Mouse (Mus musculus) lung, adult 2 months (tissue): ENCODE data around the gene Mlh3. TPM values are rescaled to one million over a fixed set of nuclear protein-coding genes. Genes with fewer than 3 reads are reported as not detected.

Experiments used
- DNase-seq: peaks from one replicate; pipeline ENCODE4 v3.0.0; 2022
- H3K4me1 ChIP-seq: fragments of 200-500 bp; 2 replicates; pipeline ENCODE4 v1.6.1; 2011; ENCODE audit warnings: low read length; ENCODE audit not compliant: control insufficient read depth, insufficient read depth
- H3K4me3 ChIP-seq: fragments of 200-500 bp; replicated peaks from 2 replicates; pipeline ENCODE3; 2011; ENCODE audit warnings: low read depth, mild to moderate bottlenecking, control low read depth, low read length; ENCODE audit errors: extremely low read depth
- CTCF ChIP-seq: fragments of 200-500 bp; IDR thresholded peaks from 2 replicates; pipeline ENCODE4 v1.5.1; 2011; ENCODE audit warnings: mild to moderate bottlenecking, low read length, control low read depth; ENCODE audit not compliant: insufficient read depth
- POLR2A ChIP-seq: fragments of 200-500 bp; IDR thresholded peaks from 2 replicates; pipeline ENCODE4 v1.6.1; 2011; ENCODE audit warnings: low read depth, mild to moderate bottlenecking, control low read depth, low read length, borderline replicate concordance; ENCODE audit errors: extremely low read depth
- WGBS: fragments of 180-500 bp; shearing (Covaris S2); methylation state at CpG from one replicate; pipeline ENCODE4 v1.1.7; 2018; 5-methylcytosine and 5-hydroxymethylcytosine counted together
- polyA plus RNA-seq: library from polyadenylated mRNA; depleted of rRNA; stranded (reverse); fragments of >200 nt; gene quantifications from 2 replicates; pipeline ENCODE4 v1.2.3, GENCODE M21; 2012

Gene Mlh3
- polyA plus RNA-seq, 1 experiment, result 5.5 TPM

DNA sequence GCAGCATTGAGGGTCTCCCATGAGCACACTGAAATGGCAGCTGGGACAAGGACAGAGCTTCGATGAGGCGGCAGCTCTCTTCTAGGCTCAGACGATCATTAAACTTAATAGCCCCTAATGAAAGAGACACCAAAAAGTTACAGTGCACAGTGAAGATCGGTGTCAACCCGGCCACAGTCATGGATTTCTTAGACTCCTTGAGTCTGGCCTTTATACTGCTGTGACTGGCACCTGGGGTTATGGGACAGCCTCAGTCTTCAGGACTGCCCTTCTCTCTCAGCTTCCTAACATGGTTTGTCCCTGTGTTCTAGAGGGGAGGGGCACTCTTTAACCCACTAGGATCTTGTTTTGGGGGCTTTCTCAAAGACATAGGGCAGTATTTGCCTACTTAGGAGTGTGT lies 32.8 kb downstream of the Mlh3 start:
- no peaks in the 10 kb centered on the region for H3K4me1 ChIP-seq
- no peak for TF ChIP-seq POLR2A
- TF ChIP-seq CTCF, result no peak
- H3K4me3 ChIP-seq, result no peak overlapping the region
- WGBS, result 96% methylated on average over 5 of the region's 5 CpGs
- no peak for DNase-seq

DNA sequence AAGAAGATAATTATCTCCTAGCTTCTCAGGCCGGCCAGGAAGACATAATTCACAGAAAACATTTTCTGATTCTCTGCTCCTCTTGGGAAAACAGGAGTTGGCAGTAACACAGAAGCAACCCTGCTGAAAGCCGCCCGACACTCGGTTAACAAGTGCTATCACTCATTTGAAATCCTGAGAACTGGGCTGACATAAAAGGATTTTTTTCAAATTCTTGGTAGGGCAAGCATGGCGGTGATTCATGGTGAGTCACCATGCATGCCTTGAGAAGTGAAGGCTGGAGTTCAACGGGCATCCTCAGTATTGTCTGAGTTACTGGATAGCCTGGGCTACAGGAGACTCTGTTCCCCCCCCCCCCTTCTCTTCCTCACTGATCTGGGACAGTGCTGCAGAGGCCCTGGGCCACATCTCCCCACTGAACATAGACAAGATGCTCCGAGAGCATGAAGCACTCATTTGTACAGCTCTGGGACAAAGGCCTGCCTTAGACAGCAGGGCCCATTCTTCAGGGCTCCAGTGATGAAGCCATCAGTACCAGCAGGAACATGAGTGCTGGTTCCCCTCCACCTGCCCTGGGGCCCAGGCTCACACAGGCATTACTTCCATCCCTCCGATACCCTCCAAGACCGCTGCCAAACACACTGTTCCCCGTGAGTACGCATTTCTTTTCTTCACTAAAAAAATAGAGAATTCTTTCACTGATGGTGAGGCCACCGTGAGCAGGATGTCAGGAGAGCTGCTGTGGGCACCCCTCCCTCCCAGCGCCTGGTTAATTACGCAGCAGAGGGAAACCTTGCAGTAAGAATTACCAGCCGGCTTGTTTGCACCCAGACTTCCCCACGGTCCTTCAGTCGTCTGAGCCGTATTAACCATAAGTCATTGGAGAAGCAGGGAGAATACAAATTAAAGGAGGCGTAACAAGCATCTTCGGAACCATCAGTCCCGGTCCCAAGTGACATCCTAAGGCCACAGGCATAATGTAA lies 36.7 kb downstream of the Mlh3 start:
- no peak for TF ChIP-seq CTCF
- TF ChIP-seq POLR2A, result no peak
- Histone ChIP-seq H3K4me1 (no peaks in the 10 kb centered on the region), H3K4me3 (no peak overlapping the region)
- DNase-seq, result no peak
- 82% methylated on average over 21 of the region's 21 CpGs for WGBS

DNA sequence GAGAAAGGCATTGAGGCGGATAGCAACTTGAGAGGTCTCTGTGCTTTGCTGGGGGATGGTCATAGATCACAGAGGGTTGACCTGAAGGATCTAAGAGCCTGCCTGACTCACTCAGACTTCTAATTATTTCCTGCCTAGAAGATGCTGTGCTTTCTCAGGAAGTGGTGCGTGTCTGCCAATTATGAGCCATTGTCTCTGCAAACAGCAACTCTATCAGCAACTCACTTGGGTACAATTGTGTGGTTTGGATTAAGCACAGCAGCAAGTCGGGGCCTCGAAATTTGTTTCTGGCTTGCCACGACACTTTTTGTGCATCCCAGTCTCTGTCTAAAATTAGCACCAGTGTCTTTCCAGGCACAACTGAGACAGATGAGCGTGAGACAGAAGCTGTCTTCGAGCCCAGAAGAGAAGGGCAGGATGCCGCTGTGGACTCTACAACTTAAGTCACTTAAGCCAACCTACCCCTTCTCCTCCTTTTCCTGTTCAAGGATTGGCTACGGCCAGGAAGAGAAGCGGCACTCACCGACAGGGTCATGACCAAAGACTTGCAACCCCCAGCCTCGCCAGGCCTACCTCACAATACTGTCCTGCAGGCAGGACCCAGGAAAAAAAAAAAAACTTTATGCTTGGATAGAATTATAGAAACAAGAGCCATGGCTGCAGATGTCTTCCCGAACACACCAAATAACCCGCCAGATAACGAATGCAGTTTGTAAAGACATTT lies 42.4 kb downstream of the Mlh3 start:
- Histone ChIP-seq H3K4me1 (no peaks in the 10 kb centered on the region), H3K4me3 (no peak overlapping the region)
- no peak for TF ChIP-seq POLR2A
- DNase-seq, result no peak
- 45% methylated on average over 15 of the region's 15 CpGs for WGBS

DNA sequence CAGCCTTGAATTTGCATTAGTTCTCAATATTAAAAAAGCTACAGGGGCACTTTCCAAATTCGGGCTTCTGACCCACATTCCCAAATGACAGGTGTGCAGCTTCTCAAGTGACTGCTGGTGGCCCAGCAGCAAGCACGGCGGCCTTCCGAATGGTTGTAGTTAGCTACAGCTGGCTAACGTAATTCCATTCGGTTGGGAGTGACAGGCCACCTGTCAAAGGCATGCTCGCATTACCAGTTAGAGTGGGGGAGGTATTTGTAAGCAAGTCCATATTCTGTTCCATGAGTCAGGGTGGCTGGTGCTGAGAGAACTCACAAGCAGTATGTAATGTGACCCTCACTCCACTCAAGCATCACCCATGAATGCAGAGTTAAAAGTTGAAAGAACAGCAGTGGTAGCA lies 43.2 kb downstream of the Mlh3 start:
- Histone ChIP-seq H3K4me1 (no peaks in the 10 kb centered on the region), H3K4me3 (no peak overlapping the region)
- WGBS, result 64% methylated on average over 7 of the region's 7 CpGs
- DNase-seq, result no peak
- TF ChIP-seq CTCF, result no peak
- no peak for TF ChIP-seq POLR2A

DNA sequence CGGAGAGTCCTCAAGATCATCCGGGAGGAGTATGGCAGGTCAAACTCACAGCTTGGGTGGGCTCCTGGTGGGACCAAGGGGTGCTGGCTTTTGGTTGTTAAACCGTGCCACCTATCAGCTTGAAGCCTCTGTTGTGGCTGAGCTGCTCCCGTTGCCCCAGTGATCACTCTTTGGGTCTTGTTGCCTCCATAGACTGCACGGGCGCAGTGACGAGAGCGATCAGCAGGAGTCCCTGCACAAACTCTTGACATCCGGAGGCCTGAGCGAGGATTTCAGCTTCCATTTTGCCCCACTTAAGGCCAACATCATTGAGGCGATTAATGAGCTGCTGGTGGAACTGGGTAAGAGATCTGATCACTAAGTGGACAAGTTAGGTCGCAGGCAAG lies 50.5 kb downstream of the Mlh3 start:
- no peak for DNase-seq
- H3K4me3 ChIP-seq, result peak overlapping the region; percentile 65
- 3% methylated on average over 12 of the region's 12 CpGs for WGBS
- H3K4me1 ChIP-seq, result no peaks in the 10 kb centered on the region
- TF ChIP-seq CTCF, result no peak
- TF ChIP-seq POLR2A, result no peak

DNA sequence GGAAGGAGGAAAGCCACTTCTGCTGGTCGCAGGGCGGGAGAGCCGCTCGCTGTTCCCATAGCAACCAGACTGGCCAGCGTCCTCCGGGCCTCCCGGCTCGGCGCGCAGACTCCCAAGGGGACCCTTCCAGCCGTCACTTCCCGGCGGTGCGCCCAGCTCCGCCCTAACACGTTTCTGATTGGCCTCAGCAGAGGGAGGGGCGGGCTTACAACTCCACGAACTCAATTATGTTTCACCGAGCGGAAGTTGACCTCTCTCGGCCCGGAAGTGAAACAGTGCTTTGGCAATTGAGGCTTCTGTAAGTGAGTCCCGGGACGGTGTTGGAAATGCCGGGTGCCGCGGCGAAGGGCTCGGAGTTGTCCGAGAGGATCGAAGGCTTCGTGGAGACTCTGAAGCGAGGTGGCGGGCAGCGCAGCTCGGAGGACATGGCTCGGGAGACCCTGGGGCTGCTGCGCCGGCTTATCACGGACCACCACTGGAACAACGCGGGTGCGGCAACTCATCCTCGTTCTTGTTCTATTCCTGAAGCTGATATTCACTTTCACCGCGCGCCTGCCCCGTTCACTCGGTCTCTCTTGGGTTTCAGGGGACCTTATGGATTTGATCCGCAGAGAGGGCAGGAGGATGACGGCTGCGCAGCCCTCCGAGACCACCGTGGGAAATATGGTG lies 51.0 kb downstream of the Mlh3 start, which contains the start of gene Eif2b2:
Gene Eif2b2, plus strand, starts transcription at position 246 of the 669 bp plus-strand sequence.
- Histone ChIP-seq H3K4me1 (no peaks in the 10 kb centered on the region), H3K4me3 (peak within 1 kb of the TSS; percentile 65)
- DNase-seq, result peak; percentile 99
- TF ChIP-seq CTCF, result no peak
- TF ChIP-seq POLR2A, result peak; percentile 54; the same call in 1 of the 2 replicates
- under 1% methylated on average over 54 of the region's 54 CpGs for WGBS

DNA sequence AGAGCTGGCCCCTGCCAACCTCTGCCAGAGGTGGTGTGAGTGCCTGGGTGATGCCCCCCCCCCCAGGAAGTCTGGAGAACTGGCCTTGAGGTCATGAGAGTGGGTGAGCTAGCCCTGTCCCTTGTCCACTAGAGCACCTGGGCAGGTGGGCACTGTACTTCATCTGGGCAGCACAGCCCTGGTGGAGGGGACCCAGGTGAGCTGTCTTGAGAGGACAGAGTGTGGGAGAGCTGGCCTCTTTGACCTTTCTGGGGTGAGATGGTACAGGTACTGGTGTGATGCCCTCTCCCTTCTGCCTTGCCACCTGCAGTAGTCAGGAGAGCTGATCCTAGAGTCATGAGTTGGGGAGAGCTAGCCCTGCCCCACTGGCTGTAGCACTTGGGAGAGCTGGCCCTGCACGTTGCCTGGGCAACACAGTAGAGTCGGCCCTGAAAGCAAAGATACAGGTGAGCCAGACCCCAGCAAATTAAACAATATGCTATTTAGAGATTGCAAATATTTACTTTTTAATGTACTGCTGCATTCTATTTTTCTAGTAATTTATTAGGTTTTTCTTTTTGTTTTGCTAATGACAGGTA lies 52.6 kb downstream of the Mlh3 start:
- H3K4me3 ChIP-seq, result no peak overlapping the region
- WGBS, result 76% methylated on average over 2 of the region's 2 CpGs
- DNase-seq, result no peak
- no peak for TF ChIP-seq POLR2A
- no peak for TF ChIP-seq CTCF
- no peaks in the 10 kb centered on the region for H3K4me1 ChIP-seq

DNA sequence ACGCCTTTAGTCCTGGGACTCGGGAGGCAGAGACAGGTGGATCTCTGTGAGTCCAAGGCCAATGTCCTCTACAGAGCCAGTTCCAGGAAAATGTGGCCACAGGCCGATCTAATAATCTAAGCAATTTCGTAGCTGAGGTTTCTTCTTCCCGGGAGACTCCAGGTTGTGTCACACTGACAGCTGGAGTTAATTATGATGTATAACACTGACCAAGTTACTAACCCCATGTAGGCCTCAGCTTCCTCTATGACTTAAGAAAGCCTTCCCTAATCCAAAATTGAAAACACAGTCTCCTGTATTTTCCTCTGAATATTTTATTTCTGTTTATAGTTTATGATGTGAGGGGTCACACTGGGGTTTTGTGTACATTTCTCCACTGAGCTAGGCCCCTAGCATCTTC lies 55.4 kb downstream of the Mlh3 start:
- TF ChIP-seq CTCF (no peak), POLR2A (no peak)

DNA sequence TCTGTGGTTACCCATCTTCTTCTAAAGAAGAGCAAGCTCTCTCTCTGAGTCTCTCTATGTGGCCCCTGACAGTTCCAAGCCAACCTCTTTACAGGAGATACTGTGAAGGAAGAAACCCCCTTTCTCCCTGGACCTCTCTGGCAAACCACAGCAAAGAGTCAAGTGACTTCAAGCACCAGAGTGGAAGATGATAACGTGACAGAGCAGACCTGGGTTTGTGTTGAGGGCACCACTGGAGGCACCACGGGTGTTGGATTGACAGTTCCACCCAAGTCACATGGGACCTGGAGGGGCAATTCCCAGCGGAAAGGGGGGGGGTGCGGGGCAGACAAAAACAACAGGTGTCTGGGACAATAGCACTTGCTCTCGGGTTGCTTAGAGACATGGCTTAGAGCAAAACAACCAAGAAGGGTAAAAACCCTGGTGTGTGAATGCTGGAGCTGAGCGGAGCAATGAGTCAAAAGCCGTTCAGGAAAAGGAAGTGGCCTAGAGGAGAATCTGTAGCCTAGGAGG lies 61.7 kb downstream of the Mlh3 start:
- DNase-seq, result no peak
- no peak overlapping the region for H3K4me3 ChIP-seq
- H3K4me1 ChIP-seq, result no peaks in the 10 kb centered on the region
- WGBS, result 31% methylated on average over 7 of the region's 7 CpGs
- no peak for TF ChIP-seq POLR2A
- no peak for TF ChIP-seq CTCF

More for the DNA sequence above, 55.4 kb downstream of the Mlh3 start:
- DNase-seq, result no peak
- Histone ChIP-seq H3K4me3 (no peak overlapping the region), H3K4me1 (no peaks in the 10 kb centered on the region)
- 73% methylated on average over 5 of the region's 5 CpGs for WGBS
